Mouse (Mus musculus): ENCODE measurements around the gene P3h1. TPM values are rescaled to one million over a fixed set of nuclear protein-coding genes. Genes with fewer than 3 reads are reported as not detected.
"Not testable (repeated sequence)": the region's sequence is repeated elsewhere in the genome, so short reads cannot be mapped to it uniquely, and the experiment has no call there.

The P3h1 gene
- polyA plus RNA-seq, 1 experiment from 2014 or later: 58.0 TPM

- not testable (repeated sequence) for ATAC-seq (ENCODE audit: insufficient number of reproducible peaks, insufficient read depth, low FRiP score, low TSS enrichment, low read depth); H3K9ac ChIP-seq; H3K4me1 ChIP-seq; H3K27me3 ChIP-seq; H3K4me2 ChIP-seq; H3K27ac ChIP-seq; H3K9me3 ChIP-seq; H3K4me3 ChIP-seq
- peaks cover 94% of the 10 kb centered on the region for H3K36me3 ChIP-seq
- 92% methylated on average over 15 of the region's 15 CpGs for WGBS
These were observed 46.1 kb downstream of the P3h1 start for GRCm38 (mm10) chr4:119278784-119279183.

GRCm38 (mm10) chr4:119284861-119285260, 52.1 kb downstream of the P3h1 start:
- Histone ChIP-seq H3K9ac (no peak overlapping the region), H3K27ac (no peak overlapping the region), H3K4me3 (no peak overlapping the region), H3K4me1 (0 out of 2 replicates have a peak, but pooled peaks cover 2% of the 10 kb centered on the region), H3K27me3 (no peaks in the 10 kb centered on the region), H3K9me3 (no peaks in the 10 kb centered on the region), H3K4me2 (no peak overlapping the region), H3K36me3 (peaks cover 60% of the 10 kb centered on the region)
- WGBS: 92% methylated on average over 1 of the region's 1 CpGs
- no peak for ATAC-seq (ENCODE audit: insufficient number of reproducible peaks, insufficient read depth, low FRiP score, low TSS enrichment, low read depth)

DNA sequence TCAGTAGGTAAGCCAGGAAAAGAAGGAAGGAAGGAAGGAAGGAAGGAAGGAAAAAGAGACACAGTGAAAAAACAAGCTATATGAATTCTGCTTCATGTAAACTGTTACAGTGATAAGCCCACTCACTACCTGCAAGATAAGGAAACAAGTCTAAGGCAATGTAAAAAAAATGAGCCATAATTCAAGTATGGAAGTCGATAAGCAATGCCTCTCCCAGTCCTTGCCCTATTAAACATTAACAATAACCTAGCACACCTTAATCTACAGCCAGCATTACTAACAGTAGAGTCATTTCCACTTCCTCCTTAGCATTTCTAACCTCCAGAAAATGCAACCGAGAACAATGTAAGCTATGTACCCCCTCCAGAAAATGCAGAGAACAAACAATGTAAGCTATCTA, 52.6 kb downstream of the P3h1 start:
- H3K27me3 ChIP-seq: no peaks in the 10 kb centered on the region
- no peak overlapping the region for H3K27ac ChIP-seq
- no peak for ATAC-seq (ENCODE audit: insufficient number of reproducible peaks, insufficient read depth, low FRiP score, low TSS enrichment, low read depth)
- no peaks in the 10 kb centered on the region for H3K9me3 ChIP-seq
- H3K36me3 ChIP-seq: peaks cover 55% of the 10 kb centered on the region
- 81% methylated on average over 2 of the region's 2 CpGs for WGBS
- 0 out of 2 replicates have a peak, but pooled peaks cover 3% of the 10 kb centered on the region for H3K4me1 ChIP-seq
- H3K9ac ChIP-seq: no peak overlapping the region
- no peak overlapping the region for H3K4me3 ChIP-seq
- H3K4me2 ChIP-seq: no peak overlapping the region

DNA sequence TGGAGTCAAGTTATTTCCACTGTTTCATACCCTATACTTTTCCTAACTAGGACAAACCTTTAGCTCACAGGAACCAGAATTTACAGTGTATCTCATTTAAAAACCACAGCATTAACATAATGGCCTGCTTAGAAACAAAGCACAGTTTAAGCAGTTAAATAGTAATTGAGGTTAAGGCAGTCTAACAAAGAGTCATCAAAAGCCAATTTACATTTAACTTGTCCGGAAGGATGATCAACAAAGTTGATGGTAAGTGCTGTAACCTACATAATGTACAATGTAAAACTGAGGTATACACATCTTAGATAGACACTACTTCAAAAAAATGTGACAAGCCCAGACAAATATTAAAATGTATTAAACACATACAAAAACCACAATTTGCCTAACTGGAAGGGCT, 59.2 kb downstream of the P3h1 start:
- Histone ChIP-seq H3K9me3 (no peaks in the 10 kb centered on the region), H3K4me3 (peak overlapping the region; percentile 87), H3K27me3 (no peaks in the 10 kb centered on the region), H3K9ac (no peak overlapping the region), H3K27ac (no peak overlapping the region), H3K36me3 (peaks cover 16% of the 10 kb centered on the region), H3K4me2 (peak overlapping the region; percentile 83), H3K4me1 (peaks cover 23% of the 10 kb centered on the region)
- ATAC-seq (ENCODE audit: insufficient number of reproducible peaks, insufficient read depth, low FRiP score, low TSS enrichment, low read depth): no peak
- WGBS: 83% methylated on average over 1 of the region's 1 CpGs

DNA sequence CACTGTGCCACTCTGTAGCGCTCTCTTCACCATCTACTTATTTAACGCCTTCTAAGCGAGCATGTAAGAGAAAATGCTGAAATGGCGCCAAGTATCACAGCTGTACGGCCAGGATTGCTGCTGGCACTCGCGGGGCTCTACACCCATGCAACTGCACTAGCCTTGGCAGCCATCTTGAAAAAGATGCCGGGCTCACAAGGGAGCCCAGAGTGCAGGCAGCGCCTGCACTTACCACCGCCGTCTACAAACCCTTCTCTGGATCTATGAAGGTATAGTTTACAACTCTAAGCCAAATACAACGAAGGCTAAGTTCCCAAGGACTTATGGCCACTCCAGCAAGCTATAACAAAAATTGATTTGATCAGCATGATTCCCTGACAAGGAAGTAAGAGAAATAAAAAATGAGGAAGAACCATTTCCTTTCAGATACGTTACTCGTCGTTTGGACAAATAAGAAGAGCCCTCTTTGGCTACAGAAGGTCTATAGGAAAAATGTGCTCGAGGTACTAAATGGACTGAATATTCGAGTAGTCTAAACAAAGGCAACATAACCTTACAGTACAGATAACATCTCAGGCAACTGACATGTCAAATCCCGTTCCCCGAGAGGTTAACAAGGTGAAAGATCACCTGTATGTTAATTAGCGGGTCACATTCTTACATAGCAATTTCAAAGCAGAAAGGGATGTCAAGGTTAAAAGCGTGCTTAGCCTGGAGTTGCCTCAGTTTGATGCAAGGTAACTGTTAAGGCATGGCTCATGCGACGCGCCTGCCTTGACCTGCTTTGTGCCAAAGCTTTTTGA, 60.3 kb downstream of the P3h1 start:
- Histone ChIP-seq H3K27me3 (no peaks in the 10 kb centered on the region), H3K9me3 (no peaks in the 10 kb centered on the region), H3K4me3 (peak overlapping the region; percentile 87), H3K36me3 (peaks cover 12% of the 10 kb centered on the region), H3K27ac (peak overlapping the region; percentile 39), H3K9ac (peak overlapping the region; percentile 94), H3K4me2 (peak overlapping the region; percentile 83), H3K4me1 (peaks cover 23% of the 10 kb centered on the region)
- no peak for ATAC-seq (ENCODE audit: insufficient number of reproducible peaks, insufficient read depth, low FRiP score, low TSS enrichment, low read depth)
- 2% methylated on average over 24 of the region's 24 CpGs for WGBS

GRCm38 (mm10) chr4:119293574-119294258, 61.0 kb downstream of the P3h1 start:
- Histone ChIP-seq H3K4me3 (peak overlapping the region; percentile 87), H3K4me1 (peaks cover 23% of the 10 kb centered on the region), H3K27me3 (no peaks in the 10 kb centered on the region), H3K36me3 (peaks cover 12% of the 10 kb centered on the region), H3K9ac (peak overlapping the region; percentile 94), H3K9me3 (no peaks in the 10 kb centered on the region), H3K27ac (peak overlapping the region; percentile 88), H3K4me2 (peak overlapping the region; percentile 83)
- peak; percentile 16; the same call in 1 of the 2 replicates for ATAC-seq (ENCODE audit: insufficient number of reproducible peaks, insufficient read depth, low FRiP score, low TSS enrichment, low read depth)
- under 1% methylated on average over 68 of the region's 80 CpGs for WGBS

- peak; percentile 100 for ATAC-seq (ENCODE audit: insufficient number of reproducible peaks, insufficient read depth, low FRiP score, low TSS enrichment, low read depth)
- H3K4me2 ChIP-seq: peak within 1 kb of the TSS; percentile 83
- WGBS: under 1% methylated on average over 61 of the region's 61 CpGs
These were observed 61.9 kb downstream of the P3h1 start, which contains the start of gene Ybx1 for GRCm38 (mm10) chr4:119294415-119295133. Gene Ybx1 (minus strand): TSS chr4:119294604.

DNA sequence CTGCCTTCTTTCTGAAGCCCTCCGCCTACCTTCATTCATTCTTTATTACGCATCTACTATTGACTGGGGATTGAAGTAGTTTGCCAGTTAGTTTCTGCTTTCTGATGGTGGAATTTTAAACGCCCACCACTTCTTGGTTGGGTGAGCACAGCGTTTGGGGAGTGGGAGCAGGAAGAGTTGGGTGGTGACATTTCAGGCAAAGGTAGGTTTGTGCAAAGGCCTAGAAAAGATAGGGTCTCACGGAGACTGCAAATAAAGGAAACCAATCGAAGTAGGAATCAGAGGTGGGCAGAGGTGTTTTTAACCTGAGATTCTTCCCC, 62.4 kb downstream of the P3h1 start:
- H3K4me3 ChIP-seq: peak overlapping the region; percentile 87
- peak overlapping the region; percentile 83 for H3K4me2 ChIP-seq
- no peaks in the 10 kb centered on the region for H3K9me3 ChIP-seq
- ATAC-seq (ENCODE audit: insufficient number of reproducible peaks, insufficient read depth, low FRiP score, low TSS enrichment, low read depth): no peak
- peaks cover 20% of the 10 kb centered on the region for H3K4me1 ChIP-seq
- peak overlapping the region; percentile 93 for H3K27ac ChIP-seq
- peaks cover 9% of the 10 kb centered on the region for H3K36me3 ChIP-seq
- 10% methylated on average over 6 of the region's 6 CpGs for WGBS
- peak overlapping the region; percentile 94 for H3K9ac ChIP-seq
- H3K27me3 ChIP-seq: no peaks in the 10 kb centered on the region

More at GRCm38 (mm10) chr4:119294415-119295133, 61.9 kb downstream of the P3h1 start, which contains the start of gene Ybx1:
- Histone ChIP-seq H3K27ac (peak within 1 kb of the TSS; percentile 93), H3K36me3 (peaks cover 9% of the 10 kb centered on the region), H3K4me3 (peak within 1 kb of the TSS; percentile 87), H3K9me3 (no peaks in the 10 kb centered on the region), H3K9ac (peak within 1 kb of the TSS; percentile 94), H3K4me1 (peaks cover 23% of the 10 kb centered on the region), H3K27me3 (no peaks in the 10 kb centered on the region)

GRCm38 (mm10) chr4:119297361-119297760, 64.6 kb downstream of the P3h1 start:
- H3K4me2 ChIP-seq: no peak overlapping the region
- H3K27me3 ChIP-seq: no peaks in the 10 kb centered on the region
- no peak overlapping the region for H3K9ac ChIP-seq
- H3K36me3 ChIP-seq: no peaks in the 10 kb centered on the region
- H3K9me3 ChIP-seq: no peaks in the 10 kb centered on the region
- no peak overlapping the region for H3K27ac ChIP-seq
- no peak overlapping the region for H3K4me3 ChIP-seq
- no peak for ATAC-seq (ENCODE audit: insufficient number of reproducible peaks, insufficient read depth, low FRiP score, low TSS enrichment, low read depth)
- 57% methylated on average over 2 of the region's 2 CpGs for WGBS
- peaks cover 9% of the 10 kb centered on the region for H3K4me1 ChIP-seq
